Mouse (Mus musculus): ENCODE results near the gene Olfr714.
A peak's percentile ranks its signal among the peaks of the same experiment; 100 is the strongest.
"Not testable (repeated sequence)": the region's sequence is repeated elsewhere in the genome, so short reads cannot be mapped to it uniquely, and the experiment has no call there.

The Olfr714 gene

GRCm38 (mm10) chr7:107070681-107071080 is at the start of gene Olfr714:
Gene Olfr714 (plus strand): TSS chr7:107070981.
- no peak for DNase-seq (ENCODE audit: low spot score)

GRCm38 (mm10) chr7:107030874-107031273 is 39.9 kb upstream of the Olfr714 start, which contains the start of gene Olfr713:
Gene Olfr713 (plus strand): TSS chr7:107031174.
- DNase-seq (ENCODE audit: low spot score), result no peak

- DNase-seq (ENCODE audit: low spot score), result no peak
Measured at GRCm38 (mm10) chr7:107039934-107040563, 30.7 kb upstream of the Olfr714 start.

GRCm38 (mm10) chr7:107043136-107043535 is 27.6 kb upstream of the Olfr714 start:
- no peak for DNase-seq (ENCODE audit: low spot score)

- DNase-seq (ENCODE audit: low spot score), result no peak
Measured at GRCm38 (mm10) chr7:107044407-107044806, 26.4 kb upstream of the Olfr714 start.

GRCm38 (mm10) chr7:107045833-107046232 is 24.9 kb upstream of the Olfr714 start:
- peak; percentile 58 for DNase-seq (ENCODE audit: low spot score)

GRCm38 (mm10) chr7:107047578-107047977 is 23.2 kb upstream of the Olfr714 start:
- DNase-seq (ENCODE audit: low spot score), result no peak

- DNase-seq (ENCODE audit: low spot score), result no peak
Measured at GRCm38 (mm10) chr7:107092920-107093319, 22.1 kb downstream of the Olfr714 start, which contains the start of gene Olfr17. Gene Olfr17 (plus strand): TSS chr7:107093220.

- not testable (repeated sequence) for DNase-seq (ENCODE audit: low spot score)
Measured at GRCm38 (mm10) chr7:107110269-107110668, 39.5 kb downstream of the Olfr714 start, which contains the start of gene Olfr715b. Gene Olfr715b (minus strand): TSS chr7:107110369.

Measured in layer of hippocampus, adult 11-12 months (tissue).